Mouse (Mus musculus): Measurements from ENCODE around the gene Lyl1.

Lyl1 gene

GRCm38 (mm10) chr8:84700941-84701911, at the start of gene Lyl1:
Lyl1 (plus strand) TSS chr8:84701457.
- no peak for DNase-seq (ENCODE audit: low spot score)

- DNase-seq (ENCODE audit: low spot score) = no peak
Observed at GRCm38 (mm10) chr8:84653092-84653631, 48.1 kb upstream of the Lyl1 start.

- DNase-seq (ENCODE audit: low spot score) = no peak
Observed at GRCm38 (mm10) chr8:84654597-84654996, 46.7 kb upstream of the Lyl1 start.

- DNase-seq (ENCODE audit: low spot score) = no peak
Observed at GRCm38 (mm10) chr8:84655336-84656190, 45.7 kb upstream of the Lyl1 start.

DNA sequence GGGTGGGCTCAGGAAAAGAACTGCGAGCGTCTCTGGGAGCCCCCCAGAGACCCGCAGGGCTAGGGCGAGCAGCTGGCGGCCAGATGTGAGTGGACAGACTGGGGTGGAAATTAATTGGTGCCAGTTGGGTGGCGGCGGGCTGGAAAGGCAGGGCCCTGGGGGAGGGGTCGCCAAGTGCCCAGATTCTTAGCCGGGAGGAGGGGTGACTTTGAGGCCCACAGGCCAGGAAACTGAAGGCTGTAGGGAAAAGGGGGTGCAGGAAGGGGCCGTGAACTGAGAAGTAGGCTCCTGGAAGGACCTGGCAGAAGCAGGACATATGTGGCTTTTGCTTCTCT, 45.1 kb upstream of the Lyl1 start:
- DNase-seq (ENCODE audit: low spot score) = no peak

DNA sequence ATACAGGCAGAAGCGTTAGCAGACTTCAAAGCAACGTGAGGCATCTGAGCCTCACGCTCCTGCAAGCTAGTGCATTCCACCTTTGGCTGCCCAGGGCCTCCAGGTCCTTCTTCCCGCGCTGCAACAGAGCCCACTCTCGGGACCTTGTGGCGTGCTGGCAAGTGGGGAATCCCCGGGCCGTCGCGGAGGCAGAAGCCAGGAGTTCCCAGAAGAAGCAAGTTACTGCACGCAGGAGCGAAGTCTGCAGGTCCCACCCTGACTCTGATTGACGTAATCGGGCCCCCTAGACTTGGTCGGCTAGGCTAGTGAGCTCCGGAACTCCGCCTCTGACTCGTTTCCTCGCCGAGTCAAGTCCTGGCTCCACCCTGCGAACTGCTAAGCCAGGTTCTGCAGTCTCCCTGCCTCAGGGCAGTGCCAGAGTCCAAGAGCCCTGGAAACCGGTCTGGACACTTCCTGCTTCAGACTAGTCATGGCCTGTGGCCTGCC, 44.6 kb upstream of the Lyl1 start:
- peak; percentile 82 for DNase-seq (ENCODE audit: low spot score)

DNA sequence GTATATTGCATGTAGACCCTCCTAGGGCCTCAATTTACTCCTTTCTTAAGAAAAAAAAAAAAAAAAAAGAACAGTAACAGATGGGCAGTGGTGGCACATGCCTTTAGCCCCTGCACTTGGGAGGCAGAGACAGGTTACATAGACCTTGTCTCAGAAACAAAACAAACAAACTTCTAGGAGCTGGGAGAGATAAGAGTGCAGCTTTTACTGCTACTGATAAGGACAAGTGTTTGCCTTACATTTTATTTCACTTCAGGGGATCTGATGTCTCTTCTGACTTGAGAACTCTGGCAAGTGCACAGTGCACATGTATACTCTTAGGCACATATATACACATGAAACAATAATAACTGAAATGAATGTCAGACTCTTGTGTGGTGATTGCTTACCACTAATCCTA, 44.1 kb upstream of the Lyl1 start:
- no peak for DNase-seq (ENCODE audit: low spot score)

DNA sequence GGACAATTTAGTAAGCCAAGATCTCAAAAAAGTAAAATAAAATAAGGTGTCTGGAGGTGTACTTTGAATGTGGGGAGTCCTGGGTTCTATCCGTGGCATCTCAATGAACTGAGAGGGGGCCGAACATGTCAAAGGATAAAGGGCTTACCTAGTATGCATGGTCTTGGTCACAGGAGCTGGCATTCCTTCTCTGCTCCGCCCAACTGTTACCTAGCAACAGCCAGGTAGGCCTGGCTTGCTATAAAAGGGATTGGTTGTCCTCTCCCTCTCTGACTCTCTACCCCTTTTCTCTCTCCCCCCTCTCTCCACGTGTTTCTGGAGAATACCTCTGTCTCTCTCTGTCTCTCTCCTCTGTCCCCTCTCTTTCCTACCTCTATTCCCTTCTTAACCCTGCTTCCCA, 43.6 kb upstream of the Lyl1 start:
- DNase-seq (ENCODE audit: low spot score) = no peak

DNA sequence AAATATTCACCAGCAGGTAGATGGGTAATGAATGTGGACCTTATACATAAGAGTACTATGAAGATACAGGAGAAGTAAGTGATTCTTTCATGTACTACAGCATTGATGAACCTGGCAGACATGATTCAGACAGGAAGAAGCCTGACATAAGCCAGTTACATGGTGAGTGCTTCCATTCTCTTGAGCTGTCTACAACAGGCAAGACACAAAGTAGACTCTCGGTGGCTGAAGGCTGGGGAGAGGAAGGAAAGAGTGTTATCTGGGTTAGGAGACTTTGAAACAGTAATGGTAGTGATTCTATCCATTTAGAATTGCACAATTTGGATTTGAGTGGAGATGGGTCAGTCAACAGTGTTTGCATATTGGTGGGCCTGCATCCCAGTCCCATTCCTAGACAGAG, 42.3 kb upstream of the Lyl1 start:
- no peak for DNase-seq (ENCODE audit: low spot score)

GRCm38 (mm10) chr8:84659936-84660818, 41.1 kb upstream of the Lyl1 start:
- peak; percentile 70 for DNase-seq (ENCODE audit: low spot score)

DNA sequence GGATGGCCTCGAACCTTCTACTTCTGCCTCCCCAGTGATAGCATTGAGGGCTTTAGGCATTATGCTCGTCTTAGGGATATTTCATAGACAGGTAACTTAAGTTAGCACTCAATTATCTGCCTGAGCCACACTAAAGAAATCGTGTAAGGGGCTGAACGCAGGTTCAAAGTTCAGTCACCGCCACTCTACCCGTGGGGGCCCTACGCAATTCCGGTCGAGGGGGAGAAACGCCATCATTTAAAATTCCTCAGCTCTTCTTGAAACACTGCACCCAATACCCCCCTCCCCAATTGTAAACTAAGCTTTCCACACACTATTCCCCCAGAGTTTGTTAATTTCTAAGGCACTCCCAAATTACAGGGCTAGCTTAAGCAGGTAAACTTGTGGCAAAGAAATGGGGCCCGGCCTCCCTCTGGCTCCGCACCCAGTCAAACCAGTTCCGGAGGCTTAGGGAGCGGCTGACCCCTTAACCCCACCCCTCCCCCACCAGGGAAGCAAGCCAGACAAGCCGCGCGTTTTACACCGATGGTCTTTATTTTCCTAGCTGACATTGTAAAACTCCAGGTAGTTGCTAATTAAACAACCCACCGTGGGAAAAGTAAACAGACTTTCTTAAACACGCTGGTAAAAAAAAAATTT, 40.3 kb upstream of the Lyl1 start:
- peak; percentile 80 for DNase-seq (ENCODE audit: low spot score)

DNA sequence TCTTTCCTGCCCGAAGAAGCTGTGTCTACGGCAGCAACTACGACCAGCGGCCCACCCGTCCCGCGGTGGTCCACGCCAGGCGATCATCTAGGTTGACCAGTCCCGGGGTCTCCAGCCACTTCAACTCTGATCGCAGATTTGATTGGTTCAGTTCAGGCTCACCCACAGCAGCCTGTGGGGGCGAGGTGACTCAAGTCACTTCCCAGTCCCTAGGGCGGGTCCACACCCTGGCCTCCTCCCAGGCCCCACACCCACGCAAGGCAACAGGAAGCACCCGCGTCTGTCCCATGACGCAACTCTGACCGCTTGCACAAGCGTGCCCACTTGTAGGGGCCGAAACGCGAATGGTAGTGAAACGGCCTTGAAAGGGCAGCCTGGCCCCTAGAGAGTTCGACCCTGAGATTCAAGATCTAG, 39.8 kb upstream of the Lyl1 start:
- DNase-seq (ENCODE audit: low spot score) = peak; percentile 96

DNA sequence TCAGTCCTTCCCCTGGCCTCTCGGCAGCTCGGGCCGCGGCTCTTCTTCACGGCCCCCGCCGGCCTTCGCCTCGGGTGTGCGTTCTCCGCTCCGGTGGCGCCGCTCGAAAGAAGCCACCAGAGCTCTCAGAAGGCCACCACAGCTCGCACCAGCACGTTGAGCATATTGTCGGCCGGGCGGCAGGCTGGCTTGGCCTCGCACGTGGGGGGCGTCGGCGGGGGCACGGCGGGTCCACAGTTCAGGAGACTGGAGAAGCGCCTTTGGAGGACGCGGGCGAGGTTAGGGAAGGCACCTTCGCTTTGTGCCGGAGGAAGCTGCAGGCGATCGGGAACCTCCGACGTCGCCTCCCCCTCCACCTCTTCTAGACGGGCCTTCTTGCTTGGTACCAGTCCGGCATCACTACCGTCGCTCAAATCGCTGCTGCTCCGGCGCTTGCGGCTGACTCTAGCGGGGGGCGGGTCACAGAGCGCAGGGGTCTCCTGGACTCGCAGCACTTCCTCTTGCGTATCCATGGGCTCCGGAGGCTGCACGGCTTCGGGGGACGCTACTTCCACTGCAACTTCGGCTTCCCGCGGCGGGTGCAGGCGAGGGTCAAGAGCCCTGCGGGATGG, 39.2 kb upstream of the Lyl1 start:
- peak; percentile 62 for DNase-seq (ENCODE audit: low spot score)

GRCm38 (mm10) chr8:84662581-84663065, 38.6 kb upstream of the Lyl1 start, which contains the start of gene Ier2:
Ier2 (minus strand) TSS chr8:84662852.
- DNase-seq (ENCODE audit: low spot score) = peak; percentile 100

- peak; percentile 100 for DNase-seq (ENCODE audit: low spot score)
Observed at GRCm38 (mm10) chr8:84663483-84664327, 37.6 kb upstream of the Lyl1 start.

DNA sequence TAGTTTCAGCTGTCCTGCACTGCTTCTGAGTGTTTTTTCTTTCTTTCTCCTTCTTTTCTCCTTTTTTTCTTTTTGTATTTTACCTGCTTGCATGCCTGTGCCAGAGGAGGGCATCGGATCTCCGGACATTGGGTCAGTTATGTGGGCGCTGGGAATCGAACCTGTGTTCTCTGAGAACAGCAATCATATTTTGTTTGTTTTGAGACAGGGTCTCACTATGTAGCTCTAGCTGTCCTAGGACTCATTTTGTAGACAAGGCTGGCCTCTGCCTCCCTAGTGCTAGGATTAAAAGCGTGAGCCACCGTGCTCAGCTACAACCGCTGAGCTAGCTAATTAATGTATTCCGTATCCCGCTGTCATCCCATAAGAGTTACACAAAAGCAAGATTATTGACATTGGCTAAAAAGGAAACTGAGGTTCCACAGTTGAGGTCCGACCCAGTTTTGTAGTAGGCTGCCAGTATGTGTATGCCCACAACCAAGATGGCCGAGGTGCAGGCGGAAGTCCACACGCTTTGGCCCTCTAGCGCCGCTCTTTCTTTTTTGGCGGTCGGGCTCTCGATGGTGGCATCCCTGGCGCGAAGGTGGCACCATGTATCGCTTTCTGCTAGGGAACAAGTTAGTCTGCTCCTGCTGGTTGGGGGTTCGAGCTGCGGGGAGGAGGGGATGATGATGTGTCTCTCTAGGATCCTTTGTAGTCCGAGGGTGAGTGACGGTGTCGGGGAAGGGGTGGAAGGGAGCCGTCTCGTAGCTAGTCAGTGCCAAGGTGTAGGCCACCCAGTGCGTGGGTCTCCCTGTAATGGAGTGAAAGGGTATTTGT, 36.5 kb upstream of the Lyl1 start:
- peak; percentile 95 for DNase-seq (ENCODE audit: low spot score)

- no peak for DNase-seq (ENCODE audit: low spot score)
Observed at GRCm38 (mm10) chr8:84665385-84665893, 35.8 kb upstream of the Lyl1 start.

DNA sequence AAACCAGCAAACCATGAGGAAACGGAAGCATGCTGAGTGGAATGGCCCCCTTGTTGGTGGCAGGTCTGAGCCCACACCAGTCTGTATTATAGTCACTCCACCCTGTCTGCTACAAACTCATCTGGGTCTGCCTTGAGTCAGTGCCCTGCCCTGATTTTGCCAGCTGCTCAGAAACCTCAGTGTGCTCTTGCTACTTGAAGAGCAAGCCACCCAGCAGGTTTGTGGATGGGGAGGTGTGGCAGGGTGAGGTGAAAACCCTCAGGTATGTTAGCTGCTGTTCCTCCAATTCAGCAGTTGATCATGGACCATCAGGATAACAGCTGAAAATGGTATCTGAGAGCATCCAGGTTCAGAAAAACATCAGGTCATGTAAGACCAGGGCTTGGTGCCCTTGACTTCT, 33.2 kb upstream of the Lyl1 start:
- no peak for DNase-seq (ENCODE audit: low spot score)

Measured in adipocyte (in vitro differentiated cells).